Mouse (Mus musculus) G1E-ER4 (cell line): ENCODE measurements around the gene Gm20605. TPM values are rescaled to one million over a fixed set of nuclear protein-coding genes. Genes with fewer than 3 reads are reported as not detected.

ENCODE experiments used
- GATA1 ChIP-seq: IDR thresholded peaks from one replicate; pipeline ENCODE4 v1.8.0; 2012; ENCODE audit warnings: low read length, inconsistent platforms
- polyA plus RNA-seq: library from polyadenylated mRNA; stranded (reverse); fragments of >175 nt; gene quantifications from 2 replicates; pipeline ENCODE4 v1.2.3, GENCODE M21; 2012

The Gm20605 gene
- polyA plus RNA-seq: 8.9 and 10.7 TPM in 2 replicates

DNA sequence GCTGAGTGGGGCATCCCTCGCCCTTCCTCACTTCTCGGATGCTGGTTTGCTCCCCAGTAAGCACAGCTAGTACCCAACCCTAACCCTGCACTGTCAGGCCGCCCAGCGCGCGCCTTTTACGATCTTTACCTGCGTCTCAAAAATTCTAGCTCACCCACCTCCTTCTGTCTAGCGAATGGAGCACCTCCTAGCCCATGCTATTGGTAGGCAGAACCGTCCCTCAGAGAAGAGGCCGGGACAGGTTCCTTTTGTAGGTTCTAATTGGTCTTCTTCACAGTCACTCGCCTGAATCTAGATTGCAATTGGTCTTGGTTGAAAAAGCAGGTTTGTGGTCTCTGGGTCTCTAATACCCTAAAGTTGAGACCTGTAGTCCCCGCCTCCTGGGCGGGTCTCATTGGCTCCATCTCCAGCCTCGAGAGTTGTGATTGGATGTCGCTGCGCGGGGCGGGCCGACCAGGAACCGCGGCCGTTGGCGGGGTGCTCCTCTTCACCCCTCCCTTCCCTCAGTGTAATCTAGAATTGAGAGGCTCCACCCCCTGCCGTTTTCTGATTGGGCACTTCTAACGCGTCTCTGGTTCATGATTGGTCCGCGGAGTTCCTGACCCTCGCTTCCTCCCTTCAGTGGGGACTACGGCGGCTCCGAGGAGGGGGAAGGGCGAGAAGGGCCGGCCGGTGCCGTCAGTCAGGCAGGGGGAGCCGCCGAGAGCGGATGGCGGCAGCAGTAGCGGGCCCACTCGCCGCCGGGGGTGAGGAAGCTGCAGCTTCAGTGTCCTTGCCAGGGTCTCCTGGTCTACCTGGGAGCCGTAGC is at the start of gene Gm20605, which contains the start of the genes Fbxo24 and Lrch4:
Gm20605 (plus strand) TSS at position 678 of the 808 bp plus-strand sequence.
Fbxo24 (minus strand) TSS at position 505 of the 808 bp plus-strand sequence.
Lrch4 (plus strand) TSS at position 624 of the 808 bp plus-strand sequence.
- TF ChIP-seq GATA1: no peak

DNA sequence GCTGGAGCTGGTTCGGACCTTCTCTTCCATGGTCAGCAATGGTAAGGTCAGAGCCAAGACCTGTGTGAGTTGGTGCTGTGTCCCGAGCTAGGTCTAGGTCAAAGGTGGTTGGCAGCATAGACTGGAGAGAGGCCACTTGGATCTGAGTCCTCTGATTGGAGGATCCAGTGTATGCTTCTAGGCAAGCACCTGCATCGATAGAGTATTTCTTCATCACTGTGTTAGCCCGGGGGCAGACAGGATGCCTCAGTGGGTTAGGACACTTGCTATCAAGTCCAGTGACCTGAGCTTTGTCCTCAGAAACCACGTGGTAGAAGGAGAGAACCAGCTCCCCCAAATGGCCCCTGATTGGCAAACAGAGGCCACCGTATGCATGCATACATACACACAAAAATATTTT is 48.7 kb upstream of the Gm20605 start:
- no peak for TF ChIP-seq GATA1

DNA sequence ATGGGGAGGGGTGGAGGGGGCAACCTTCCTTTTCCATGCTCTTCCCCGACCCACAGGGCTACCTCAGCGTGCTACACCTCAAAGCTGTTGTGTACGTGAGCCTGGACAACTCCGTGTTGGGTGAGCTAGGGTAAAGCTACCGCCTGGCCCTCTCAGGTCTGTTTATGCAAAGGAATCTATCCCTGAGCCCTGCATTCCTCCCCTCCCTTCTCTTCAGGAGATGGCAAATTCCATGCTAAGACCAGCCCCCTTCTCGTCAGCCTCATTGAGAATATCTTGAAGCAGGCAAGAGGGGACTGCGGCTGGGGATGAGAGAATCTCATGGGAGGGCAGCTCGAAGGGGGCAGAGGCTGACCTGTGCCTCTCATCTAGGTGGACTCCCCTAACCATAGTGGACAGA is 46.3 kb upstream of the Gm20605 start:
- TF ChIP-seq GATA1: no peak

DNA sequence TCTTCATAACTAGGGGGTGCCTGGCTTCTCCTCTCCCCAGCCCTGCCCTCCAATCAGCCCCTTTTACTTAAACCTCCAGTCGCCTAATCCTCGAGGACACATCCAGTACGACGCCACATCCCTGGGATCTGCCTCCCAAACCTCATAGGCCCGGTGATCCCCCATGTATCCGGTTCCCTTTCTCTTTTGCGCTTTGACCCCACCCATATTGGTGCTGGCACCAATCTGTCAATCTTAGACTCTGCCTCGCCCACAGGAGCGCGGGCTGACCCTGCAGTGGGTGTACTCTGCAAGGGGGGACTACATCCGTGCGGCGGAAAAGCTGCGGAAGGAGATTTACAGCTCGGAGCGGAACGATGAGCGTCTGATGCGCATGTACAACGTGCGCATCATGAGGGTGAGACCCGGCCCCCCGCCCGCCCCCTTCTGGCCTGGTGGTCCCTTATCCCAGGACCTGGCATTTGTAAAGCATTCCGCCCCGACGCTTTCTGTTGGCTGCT is 45.3 kb upstream of the Gm20605 start:
- no peak for TF ChIP-seq GATA1

DNA sequence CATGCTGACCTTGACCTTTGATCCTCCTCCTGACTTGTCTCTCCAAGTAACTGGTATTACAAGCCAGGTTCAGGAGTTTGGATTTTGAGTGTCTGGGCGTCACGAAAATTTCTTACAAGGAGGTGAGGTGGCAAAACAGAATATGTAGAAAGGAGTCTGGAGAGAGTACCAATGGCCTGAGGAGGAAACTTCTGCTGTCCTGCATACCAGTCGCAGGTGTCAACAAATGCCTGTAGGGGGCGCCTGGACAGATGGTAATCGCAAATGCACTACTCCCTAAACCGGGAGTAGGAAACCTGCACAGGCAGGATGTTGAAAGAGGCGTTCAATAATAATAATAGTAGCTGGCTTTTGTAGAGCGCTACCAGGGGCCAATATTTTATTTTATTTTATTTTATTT is 44.0 kb upstream of the Gm20605 start:
- no peak for TF ChIP-seq GATA1

DNA sequence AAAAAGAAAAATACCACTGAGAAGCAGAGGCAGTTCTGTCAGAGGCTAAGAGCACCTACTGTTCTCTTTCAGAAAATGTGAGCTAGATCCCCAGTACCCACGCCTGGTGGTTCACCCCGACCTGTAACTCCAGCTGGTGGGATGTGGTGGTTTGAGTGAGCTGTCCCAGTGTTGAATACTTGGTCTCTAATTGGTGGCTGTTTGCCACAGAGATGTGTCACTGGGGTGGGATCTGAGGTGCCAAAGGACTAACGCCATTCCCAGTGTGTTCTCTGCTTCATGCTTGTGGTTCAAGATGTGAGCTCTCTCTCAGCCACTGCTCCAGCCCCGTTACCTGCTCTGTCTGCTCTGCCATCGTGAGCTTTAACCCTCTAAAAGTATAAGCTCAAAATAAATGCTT is 38.5 kb upstream of the Gm20605 start:
- no peak for TF ChIP-seq GATA1

DNA sequence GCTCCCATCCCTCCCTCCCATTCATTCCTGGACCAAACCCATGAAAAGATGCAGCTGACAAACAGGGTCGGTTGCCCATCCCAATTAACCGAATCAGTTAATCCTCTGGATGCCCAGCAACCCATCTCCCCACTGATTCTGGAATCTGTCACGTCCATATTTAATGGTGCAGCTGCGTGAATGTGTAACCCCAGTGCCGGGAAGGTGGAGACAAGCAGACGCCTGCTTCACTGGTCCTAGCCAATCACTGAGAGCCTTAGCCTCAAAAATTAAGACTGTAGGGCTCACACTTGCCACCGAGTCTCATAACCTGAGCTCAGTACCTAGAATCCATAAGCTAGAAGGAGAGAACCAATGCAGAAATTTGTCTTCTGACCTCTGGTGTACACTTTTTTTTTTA is 33.1 kb upstream of the Gm20605 start:
- no peak for TF ChIP-seq GATA1

DNA sequence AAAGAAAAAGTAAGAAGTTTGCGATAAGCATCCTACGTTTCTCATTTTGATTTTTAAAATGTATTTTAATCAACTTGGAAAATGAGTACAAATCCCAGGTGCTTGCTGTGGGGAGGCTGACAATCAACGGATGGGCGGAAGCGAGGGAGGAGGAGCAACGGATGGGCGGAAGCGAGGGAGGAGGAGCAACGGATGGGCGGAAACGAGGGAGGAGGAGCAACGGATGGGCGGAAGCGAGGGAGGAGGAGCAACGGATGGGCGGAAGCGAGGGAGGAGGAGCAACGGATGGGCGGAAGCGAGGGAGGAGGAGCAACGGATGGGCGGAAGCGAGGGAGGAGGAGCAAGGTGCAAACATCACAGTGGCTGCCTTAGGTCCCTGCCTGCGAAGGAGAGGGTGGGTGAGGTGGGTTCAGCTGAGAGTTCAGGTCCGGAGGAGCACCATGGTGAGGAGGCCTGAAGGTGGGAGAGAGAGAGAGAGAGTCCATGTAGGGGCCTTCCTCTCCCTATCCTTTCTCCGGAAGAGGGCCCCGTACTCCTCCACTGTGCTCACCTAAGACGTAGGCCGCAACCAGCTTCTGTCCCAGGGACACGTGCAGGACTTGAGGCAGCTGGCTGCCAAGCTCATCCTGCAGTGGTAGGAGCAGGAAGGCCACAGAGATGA is 32.2 kb upstream of the Gm20605 start:
- no peak for TF ChIP-seq GATA1

DNA sequence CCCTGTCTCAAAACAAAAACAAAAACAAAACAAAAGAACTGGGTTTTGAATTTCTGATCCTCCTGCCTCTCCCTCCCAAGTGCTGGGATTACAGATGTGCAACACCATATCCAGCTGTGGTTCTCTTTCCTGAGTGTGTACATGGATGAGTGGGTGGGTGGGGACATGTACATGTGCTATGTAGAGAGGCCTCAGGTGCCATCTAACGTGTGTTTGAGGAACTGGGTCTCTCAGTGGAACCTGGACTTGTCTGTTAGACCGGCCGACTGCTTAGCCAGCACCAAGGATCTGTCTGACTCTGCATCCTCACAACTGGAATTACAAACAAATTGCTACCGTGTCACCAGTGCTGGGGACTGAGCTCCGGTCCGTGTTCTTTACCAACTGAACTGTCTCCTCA is 31.4 kb upstream of the Gm20605 start:
- TF ChIP-seq GATA1: no peak

DNA sequence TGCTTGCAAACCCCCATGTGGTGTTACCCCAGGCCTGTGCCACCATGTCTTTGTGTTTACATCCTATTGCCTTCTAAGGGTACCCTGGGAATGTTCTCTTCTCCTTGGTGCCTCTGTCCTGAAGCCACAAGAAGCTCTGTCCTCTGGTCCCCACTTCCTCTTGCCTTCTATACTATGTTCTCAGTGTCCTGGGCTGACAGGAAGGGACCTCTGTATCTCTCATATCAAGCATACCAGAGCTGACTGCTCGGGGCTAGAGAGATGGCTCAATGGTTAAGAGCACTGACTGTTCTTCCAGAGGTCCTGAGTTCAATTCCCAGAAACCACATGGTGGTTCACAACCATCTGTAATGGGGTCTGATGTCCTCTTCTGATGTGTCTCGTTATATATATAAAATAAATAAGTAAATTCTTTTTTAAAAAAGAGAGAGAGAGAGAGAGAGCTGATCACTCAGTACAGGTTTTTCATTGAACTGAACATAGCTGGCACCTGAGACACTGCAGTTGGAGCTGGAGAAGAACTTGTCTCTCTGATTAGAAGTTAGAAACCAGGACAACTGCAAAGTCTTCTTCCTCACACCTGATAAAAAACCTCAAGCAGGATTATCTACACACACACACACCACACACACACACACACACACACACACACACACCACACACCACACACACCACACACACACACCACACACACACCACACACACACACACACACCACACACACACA is 30.7 kb upstream of the Gm20605 start:
- TF ChIP-seq GATA1: no peak

DNA sequence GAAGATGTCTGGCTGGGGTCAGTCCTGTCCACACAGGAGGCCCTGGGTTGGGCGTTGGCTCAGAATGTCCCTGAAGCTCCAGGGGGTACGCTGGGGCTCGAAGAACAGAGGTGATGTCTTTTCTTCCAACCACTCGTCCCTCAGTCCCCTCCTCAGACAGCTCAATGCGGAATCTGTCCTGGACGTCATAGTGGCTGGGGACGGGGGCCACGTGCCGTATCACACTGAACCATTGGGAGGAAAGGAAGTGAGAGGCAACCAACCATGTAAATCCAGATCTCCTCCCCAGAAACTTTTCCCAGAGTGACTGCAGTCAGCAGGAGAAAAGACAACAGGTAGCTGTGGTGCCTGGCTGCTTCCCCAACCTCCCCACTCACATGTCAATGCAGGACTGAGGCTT is 29.4 kb upstream of the Gm20605 start:
- TF ChIP-seq GATA1: no peak

DNA sequence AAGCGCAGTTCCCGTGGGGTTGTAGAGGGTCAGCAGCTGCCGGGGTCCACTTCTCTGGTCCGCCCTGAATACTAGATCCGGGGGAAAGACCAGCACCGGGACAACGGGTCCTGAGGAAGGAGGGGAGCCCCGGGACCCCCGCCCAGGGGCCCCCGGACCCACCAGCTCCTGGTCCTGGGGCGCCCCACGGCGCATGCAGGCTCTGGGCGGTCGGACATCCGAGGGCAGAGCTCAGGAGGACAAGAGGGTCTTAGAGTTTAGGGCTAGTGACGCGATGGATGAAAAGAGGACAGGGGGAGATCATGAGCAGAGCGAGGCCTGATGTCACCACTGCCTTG is 28.7 kb upstream of the Gm20605 start:
- no peak for TF ChIP-seq GATA1

DNA sequence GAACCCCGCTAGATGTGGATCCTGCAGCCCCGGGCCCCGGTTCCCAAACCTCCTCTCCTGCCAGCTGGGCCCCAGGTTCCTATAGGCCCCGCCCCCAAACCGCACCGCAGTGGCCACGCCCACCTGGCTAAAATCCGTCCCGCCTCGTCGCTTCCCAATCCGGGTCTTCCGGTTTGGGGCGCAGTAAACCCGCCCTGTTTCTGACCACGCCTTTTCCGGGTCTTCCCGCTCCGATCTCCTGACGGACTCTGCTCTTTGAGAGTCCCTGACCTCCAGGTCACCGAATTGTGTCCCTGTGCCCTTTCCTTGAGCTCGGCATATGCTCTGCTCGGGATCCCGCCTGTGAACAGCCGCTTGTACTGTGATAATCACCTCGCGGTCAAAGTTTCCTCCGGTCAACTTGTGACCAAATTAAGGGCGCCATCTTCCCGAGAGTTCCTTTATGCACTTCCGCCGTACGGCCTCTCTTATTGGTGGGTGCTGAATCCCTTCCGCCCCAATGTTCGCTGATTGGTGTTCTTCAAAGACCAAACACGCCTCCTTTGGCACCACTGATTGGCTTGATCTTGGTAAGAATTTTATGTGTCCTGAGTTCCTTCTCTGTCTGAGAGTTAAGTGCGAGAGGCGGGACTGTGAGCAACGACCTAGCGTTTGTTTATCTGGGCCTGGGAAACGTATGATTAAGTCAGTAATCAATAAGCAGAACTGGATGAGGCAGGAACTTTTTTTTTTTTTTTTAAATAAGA is 28.2 kb upstream of the Gm20605 start, which contains the start of gene Mospd3:
Mospd3 (minus strand) TSS at position 440 of the 746 bp plus-strand sequence.
- TF ChIP-seq GATA1: no peak

DNA sequence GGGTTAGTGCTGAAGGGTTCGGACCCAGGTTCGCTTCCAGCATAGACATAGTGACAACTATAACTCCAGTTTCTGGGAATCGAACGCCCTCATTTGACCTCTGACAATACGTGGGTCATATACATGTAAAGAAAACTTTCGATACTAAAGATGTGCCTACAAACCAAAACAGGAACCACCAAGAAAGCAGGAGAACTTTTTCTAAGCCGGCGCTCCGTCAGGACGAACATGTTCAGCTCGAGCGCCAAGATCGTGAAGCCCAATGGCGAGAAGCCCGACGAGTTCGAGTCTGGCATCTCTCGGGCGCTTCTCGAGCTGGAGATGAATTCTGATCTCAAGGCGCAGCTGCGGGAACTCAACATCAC is 27.6 kb upstream of the Gm20605 start:
- no peak for TF ChIP-seq GATA1

DNA sequence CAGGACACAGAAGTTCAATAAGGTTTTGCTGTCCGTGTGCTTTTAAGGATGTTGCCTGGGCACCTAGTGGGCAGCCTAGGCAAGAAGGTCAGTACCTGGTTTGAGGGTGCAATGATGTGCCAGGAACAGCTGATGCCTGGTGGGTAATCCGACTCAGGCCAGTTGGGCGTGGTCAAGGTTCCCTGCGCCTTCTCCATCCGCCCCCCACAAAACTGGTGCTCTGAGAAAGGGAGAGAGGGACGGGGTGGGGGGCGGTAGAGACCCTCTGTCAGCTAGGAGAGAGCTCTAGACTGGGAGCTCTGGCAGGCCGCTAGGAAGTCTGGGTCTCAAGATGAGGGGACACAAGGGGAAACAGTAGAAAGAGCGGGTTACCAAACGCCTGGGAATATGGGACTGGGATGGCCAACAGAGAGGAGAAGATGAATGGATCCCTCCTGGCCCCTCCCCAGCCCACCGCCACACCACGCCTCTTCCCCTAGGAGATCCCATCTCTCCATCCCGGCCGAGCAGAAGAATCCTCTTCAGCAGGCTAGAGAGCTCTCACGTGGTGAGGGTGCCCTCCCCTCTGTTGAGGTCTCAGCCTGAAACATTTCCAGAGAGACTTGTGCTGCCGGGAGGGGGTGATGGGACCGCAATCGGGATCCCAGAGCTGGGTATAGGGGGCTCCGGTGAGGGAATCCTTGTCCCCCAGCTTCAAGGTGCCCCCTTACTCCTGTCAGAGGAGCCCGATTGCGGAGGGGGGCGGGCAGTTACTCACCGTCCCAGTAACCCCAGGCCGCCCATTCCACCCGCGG is 20.9 kb upstream of the Gm20605 start:
- no peak for TF ChIP-seq GATA1
